Mouse (Mus musculus) c-Kit-positive CD71-negative TER-119-negative erythroid progenitor cells, embryonic 14.5 days (primary cell): ENCODE measurements around the gene Mdm2.

Source experiments
- DNase-seq: peaks from one replicate; pipeline ENCODE4 v3.0.0-alpha.2; 2013; ENCODE audit warnings: low read depth

Gene Mdm2

DNA sequence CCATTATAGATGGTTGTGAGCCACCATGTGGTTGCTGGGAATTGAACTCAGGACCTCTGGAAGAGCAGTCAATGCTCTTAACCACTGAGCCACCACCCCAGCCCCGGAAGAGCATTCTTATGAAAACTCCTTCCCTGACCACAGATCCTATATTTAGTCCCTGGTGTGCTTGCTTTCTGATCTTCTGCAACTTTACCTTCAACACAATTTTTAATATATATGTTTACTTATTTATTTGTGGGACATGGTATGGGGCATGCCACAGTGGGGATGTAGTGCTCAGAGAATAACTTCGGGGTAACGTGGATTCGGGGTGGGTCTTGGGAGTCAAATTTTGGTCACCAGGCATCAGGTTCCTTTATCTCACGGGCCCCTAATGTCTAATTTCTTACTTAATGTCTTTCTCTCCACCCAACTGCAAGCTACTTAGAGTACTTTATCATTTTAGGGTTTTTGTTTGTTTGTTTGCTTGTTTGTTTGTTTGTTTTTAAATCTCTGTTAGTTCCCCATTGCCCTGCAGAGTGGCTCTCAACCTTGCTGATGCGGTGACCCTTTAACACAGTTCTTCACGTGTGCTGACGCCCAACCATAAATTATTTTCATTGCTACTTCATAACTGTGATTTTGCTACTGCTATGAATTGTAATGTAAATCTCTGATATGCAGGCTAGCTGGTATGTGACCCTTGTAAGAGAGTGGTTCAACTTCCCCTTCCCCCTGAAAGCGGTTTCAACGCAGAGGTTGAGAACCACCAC lies 41.8 kb downstream of the Mdm2 start:
- DNase-seq = no peak

GRCm38 (mm10) chr10:117667663-117668507 lies 42.7 kb downstream of the Mdm2 start:
- DNase-seq = no peak

DNA sequence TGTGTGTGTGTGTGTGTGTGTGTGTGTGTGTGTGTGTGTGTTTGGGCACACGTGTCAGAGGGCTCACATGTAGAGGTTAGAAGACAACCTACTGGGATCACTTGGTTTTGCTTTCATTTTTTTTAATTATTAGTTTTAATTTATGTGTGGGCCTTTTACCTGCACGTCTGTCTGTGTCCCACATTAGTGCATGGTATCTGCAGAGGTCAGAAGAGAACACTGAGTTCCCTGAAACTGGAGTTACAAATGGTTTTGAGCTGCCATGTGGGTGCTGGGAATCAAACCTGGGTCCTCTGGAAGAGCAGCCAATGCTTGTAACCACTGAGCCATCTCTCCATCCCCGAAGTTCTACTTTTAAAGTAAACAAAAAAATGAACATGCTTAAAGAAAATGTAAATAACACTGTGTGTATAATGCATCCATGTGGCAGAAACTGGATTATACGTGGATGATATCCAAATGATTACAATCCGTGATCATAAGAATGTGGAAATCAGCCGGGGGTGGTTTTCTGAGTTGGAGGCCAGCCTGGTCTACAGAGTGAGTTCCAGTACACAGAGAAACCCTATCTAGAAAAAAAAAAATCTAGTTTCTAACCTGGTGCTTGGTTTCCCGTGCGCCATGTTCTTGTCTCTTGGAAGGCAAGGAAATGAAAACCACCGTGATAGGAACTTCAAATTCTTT lies 43.5 kb downstream of the Mdm2 start:
- no peak for DNase-seq

GRCm38 (mm10) chr10:117666361-117666760 lies 44.2 kb downstream of the Mdm2 start:
- no peak for DNase-seq

DNA sequence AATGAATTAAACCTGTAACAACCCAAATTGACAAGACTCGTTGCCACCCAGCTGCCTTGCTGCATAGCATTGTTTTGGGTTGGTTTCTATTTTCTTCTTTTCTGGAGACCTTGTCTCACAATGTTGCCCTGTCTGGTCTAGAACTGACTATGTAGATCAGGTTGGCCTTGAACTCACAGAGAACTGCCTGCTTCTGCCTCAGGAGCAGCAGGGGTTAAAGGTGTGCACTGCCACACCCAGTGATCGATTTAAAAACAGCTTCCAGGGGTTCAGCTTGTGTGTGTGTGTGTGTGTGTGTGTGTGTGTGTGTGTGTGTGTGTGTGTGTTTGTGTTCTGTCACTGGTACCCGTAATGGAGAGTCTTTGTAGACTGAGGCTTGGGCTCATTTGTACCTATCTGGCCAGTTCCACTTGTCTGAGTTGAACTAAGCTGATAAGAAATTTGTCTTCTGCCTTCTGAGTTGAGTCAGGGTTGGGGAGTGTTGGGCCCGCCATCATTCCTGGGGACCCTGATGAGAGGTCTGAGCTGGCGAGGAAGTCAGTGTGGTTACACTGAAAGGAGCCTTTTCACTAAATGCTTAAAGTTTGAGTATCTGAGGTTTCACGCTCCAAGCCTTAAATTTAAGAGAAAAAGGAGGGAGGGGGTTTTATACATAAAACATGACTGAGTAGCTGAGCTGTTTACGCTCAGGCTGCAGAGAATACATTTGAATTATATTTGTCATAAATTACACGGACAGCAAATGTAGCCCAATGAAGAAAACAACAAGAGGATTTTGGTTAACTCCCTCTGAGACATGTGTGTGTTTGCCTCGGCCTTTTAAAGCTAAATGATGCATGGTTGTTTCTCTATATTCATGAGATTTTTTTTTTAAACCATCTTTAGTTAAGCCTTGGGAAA lies 44.9 kb downstream of the Mdm2 start:
- no peak for DNase-seq

GRCm38 (mm10) chr10:117664926-117665209 lies 45.7 kb downstream of the Mdm2 start:
- no peak for DNase-seq

DNA sequence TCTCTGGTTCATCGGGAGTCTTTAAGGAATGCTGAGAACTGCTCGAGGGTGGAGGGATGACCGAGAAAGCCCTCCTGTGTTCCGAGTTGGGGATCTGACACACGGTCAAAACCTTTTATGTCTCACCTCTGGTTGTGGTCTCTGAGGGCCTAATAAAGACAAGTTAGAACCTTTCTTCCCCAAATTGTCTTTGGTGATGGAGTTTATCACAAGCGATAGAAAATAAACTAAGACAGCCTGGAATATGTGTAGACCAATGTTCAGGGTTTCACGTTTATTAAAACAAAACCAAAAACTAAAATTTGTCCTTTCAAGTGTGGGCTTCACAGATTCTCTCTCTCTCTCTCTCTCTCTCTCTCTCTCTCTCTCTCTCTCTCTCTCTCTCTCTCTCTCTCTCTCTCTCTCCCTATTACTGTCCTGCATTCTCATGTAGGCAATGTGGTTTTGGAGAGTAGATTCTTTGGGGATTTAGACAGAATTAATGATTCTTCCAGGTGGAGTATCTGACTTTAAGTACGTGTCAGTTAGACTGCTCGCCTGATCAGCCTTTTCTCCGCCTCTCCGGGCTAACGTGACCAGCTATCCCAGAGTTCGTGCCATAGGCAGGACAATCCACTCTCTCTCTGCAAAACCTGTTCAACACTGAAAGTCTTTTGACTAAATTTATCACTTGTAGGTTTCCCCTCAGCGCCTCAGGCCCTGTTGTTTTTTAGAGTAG lies 46.2 kb downstream of the Mdm2 start:
- no peak for DNase-seq

DNA sequence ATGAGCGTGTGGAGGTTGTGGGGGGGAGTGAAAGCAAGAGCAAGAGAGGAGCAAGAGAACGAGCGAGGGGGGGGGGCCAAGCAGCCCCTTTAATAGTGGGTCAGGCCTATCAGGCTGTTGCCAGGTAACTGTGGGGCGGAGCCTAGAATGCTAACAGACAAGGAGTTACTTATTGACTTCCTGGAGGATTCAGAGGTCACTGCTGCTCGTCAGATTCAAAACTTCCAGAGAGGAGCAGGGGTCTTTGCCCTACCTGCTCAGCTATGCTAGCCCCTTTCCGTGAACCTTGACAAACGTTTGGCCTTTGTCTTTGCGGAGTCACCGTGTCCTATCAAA lies 46.7 kb downstream of the Mdm2 start:
- DNase-seq = no peak

DNA sequence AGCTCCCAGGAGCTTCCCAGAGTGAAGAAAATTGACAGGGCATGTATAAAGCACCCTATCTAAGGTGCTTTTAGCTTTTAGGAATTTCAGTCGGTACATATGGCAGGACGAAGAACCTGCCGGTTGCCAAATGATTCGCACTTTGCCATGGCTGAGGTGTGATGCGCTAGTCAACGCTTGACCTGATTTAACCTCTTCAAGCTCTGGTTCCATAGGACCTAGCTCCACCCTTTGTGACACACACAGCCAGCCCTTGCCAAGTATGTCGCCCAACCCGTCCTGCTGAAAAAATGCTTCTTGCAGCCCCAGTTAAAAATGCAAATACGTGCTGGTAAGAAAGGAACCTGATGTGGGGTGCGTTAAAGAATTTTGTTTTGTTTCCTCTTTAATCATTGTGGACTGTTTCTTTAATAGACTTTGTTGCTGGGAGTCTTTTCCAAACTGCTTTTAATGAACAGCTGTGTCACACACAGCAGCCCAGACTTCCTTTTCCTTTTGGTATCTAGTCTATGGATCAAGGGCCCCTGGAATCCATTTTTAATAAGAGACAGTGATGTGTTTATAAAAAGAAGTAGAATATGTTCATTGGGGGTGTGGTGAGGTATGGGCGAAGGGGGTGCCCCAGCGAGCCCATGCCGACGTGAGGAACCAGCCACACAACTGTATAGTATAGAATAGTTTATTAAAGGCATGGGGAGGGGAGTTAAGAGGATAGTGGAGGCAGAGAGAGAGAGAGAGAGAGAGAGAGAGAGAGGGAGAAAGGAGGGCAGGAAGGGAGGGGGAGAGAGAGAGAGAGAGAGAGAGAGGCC lies 47.3 kb downstream of the Mdm2 start:
- no peak for DNase-seq

- no peak for DNase-seq
Measured at GRCm38 (mm10) chr10:117662316-117663055, 48.1 kb downstream of the Mdm2 start.

DNA sequence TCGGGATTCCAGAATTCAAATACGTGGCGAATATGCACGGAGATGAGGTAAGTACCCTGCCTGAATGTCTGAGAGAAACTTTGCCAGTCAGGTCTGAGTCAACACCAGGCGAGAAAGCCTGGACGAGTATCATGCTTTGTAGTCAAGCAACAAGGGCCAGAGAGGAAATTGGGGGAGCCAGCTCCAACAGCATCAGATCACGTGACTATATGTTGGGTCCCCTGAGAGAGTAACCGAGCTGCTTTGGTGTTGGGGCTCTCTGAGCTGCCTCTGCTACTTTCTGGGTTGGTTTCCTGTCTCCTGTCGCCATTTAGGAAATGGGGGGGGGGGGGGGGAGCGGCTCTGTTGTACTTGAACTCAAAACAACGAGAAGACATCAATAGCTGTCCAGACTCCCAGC lies 50.7 kb downstream of the Mdm2 start:
- DNase-seq = no peak

DNA sequence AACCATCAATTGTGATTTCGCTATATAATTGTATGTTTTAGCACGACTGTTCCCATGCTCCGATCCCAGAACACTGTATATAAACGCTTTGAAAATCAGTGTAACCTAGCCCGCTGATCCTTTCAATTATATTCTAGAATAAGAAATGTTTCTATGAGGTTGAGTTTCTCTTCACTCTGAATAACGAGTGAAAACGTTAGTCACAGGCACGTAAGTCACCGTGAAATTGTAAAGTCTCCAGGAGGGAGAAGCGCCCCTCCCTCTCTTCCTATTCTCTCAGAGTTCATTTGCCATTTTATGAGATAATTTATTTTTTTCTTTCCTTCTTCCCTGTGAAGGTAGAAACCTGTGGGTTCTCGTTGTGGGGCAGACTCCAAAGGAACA lies 51.1 kb downstream of the Mdm2 start:
- DNase-seq = no peak

GRCm38 (mm10) chr10:117658522-117659429 lies 51.8 kb downstream of the Mdm2 start:
- DNase-seq = no peak

- DNase-seq = no peak
Measured at GRCm38 (mm10) chr10:117657659-117658306, 52.8 kb downstream of the Mdm2 start.

DNA sequence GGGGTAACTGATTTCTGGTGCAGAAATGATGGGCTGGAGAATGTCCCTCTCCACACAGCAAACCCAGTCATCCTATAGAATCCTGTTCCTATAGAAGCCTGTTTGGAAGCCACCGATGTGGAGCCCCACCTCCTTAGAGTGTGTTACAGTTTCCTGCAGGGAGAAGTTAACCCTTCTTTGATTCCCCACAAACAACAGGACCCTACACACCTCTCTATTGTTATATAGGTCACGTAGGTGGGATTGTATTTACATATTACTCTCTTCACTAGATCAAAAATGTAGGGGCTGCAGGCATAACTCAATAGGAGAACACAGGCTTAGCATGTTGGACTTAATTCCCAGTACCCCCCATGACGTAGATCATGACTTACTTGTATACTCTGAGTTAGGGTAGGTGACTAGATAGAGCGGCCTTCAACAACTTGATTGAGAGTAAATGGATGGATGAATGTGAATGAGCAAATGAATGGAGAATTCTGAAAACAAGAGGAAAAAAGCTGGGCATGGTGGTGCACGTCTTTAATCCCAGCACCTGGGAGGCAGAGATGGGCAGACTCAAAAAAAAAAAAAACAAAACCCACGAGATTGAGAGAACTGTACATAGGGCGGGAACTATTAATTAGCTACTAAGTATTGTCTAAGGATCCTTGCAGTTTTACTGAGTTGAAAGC lies 53.4 kb downstream of the Mdm2 start:
- no peak for DNase-seq

DNA sequence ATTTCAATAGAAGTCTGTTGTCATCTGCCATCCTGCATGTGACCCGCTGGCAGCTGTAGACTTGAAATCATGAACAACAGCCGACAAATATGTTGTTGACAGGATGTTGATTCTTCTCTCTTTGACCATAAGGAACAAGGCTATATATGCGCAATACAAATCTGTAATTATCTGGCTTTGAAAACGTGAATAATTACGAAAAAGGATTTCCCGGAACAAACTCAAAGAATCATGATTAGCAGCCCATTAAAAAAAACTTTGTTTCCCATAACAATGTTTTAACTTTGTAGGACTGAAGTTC lies 53.9 kb downstream of the Mdm2 start:
- no peak for DNase-seq

- DNase-seq = no peak
Measured at GRCm38 (mm10) chr10:117655908-117656661, 54.5 kb downstream of the Mdm2 start.
